Mouse (Mus musculus): ENCODE results near the gene Xylb. TPM values are rescaled to one million over a fixed set of nuclear protein-coding genes. Genes with fewer than 3 reads are reported as not detected.
A peak's percentile ranks its signal among the peaks of the same experiment; 100 is the strongest.

The Xylb gene
- polyA plus RNA-seq, 1 experiment from 2014 or later = 2.5 TPM

DNA sequence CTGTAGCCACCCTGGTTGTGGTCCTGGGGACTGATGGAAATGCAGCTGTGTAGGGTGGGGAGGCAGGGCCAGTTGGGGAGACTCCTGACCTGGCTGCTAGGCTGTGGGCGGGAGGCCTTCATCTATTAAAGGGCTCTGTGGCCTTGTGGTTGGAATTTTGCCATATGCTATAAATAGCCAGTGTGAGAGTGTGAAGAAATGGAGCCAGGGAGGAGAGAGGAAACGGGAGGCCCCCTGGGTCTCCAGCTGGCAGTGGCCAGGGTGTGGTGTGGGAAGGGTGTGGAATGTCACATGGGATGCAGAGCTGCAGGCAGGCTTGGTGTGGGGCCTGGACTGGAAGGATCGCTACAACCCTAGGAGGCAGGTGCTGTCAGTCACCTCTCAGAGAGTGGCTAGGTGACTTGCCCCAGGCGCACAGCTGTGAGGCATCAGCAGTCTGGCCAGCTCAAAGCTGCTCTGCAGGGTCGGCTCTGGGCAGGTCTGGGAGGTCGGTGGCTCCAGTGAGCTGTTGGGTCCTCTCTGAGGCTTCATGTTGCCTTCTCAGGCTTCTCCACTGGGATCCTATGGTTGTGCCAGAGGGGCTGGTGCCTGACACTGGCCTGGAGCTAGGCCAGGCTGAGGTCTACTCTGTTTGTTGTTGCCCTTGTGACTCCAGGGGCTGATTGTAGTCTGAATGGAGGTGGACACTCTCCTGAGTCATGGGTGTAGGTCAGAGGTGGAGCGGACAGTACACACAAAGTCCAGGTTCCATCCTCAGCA lies 68.2 kb downstream of the Xylb start:
- Histone ChIP-seq H3K4me1 (ENCODE audit: control insufficient read depth, insufficient read depth, low read length) (peaks cover 17% of the 10 kb centered on the region), H3K9me3 (ENCODE audit: control insufficient read depth, low read length) (no peaks in the 10 kb centered on the region), H3K36me3 (ENCODE audit: control insufficient read depth, insufficient read depth, low read length) (peaks cover 7% of the 10 kb centered on the region; the same call in 1 of the 2 replicates), H3K27ac (ENCODE audit: low read depth, low read length) (peak overlapping the region; percentile 44; the same call in 1 of the 2 replicates), H3K9ac (replicated peaks; ENCODE audit: low read depth, low read length) (no peak overlapping the region), H3K4me3 (ENCODE audit: low read depth, low read length) (no peak overlapping the region), H3K27me3 (ENCODE audit: control insufficient read depth, insufficient read depth, low read length) (no peaks in the 10 kb centered on the region), H3K4me2 (ENCODE audit: low read depth, low read length) (no peak overlapping the region)
- 48% methylated on average over 7 of the region's 7 CpGs for WGBS
- peak; percentile 50 for ATAC-seq (ENCODE audit: low read depth)

DNA sequence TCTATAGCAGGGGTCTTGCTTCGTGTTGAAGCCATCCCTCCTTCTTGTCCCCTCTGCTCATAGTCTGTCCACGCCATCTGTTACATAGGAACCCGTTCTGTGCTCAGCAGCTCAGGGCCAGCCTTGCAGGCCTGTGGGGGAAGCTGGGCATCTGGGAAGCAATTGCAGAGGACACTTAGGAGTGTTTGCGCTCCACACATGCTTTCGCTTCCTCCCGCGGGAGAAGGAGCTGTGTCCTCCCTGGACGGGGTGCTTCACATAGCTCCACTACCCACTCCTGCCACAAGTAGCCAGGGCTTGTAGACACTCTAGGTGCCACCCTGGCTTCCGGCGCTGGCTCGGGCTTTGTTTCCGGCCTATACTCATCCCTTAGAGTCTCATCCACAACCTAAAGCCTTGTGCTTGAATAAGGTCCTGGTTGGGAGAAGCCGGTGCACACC lies 68.8 kb downstream of the Xylb start:
- 86% methylated on average over 13 of the region's 13 CpGs for WGBS
- H3K4me3 ChIP-seq (ENCODE audit: low read depth, low read length) = no peak overlapping the region
- H3K9me3 ChIP-seq (ENCODE audit: control insufficient read depth, low read length) = no peaks in the 10 kb centered on the region
- H3K36me3 ChIP-seq (ENCODE audit: control insufficient read depth, insufficient read depth, low read length) = peaks cover 10% of the 10 kb centered on the region; the same call in 1 of the 2 replicates
- no peak overlapping the region for H3K27ac ChIP-seq (ENCODE audit: low read depth, low read length)
- no peaks in the 10 kb centered on the region for H3K27me3 ChIP-seq (ENCODE audit: control insufficient read depth, insufficient read depth, low read length)
- no peak overlapping the region for H3K4me2 ChIP-seq (ENCODE audit: low read depth, low read length)
- peaks cover 17% of the 10 kb centered on the region for H3K4me1 ChIP-seq (ENCODE audit: control insufficient read depth, insufficient read depth, low read length)
- H3K9ac ChIP-seq (replicated peaks; ENCODE audit: low read depth, low read length) = no peak overlapping the region
- no peak for ATAC-seq (ENCODE audit: low read depth)

DNA sequence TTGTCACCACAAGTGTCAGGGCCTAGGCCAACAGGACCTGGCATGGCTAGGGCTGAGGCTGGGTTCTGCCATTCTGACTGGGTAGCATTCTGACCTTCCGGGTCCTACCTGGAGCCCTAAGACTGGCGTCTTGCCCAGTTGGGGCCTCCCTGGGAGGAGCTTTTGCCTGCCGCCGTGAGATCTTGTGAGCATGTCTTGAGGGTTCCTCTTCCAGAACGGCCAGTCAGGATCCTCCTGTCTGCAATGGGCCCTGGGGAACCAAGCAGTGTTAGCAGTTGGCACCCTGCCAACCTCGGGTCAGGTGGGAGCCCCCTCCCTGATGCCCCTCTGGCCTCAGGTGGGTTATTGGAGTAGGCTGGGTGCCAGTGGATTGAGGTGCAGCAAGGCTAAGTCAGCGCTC lies 69.3 kb downstream of the Xylb start:
- Histone ChIP-seq H3K4me2 (ENCODE audit: low read depth, low read length) (no peak overlapping the region), H3K9me3 (ENCODE audit: control insufficient read depth, low read length) (no peaks in the 10 kb centered on the region), H3K36me3 (ENCODE audit: control insufficient read depth, insufficient read depth, low read length) (peaks cover 11% of the 10 kb centered on the region; the same call in 1 of the 2 replicates), H3K27ac (ENCODE audit: low read depth, low read length) (no peak overlapping the region), H3K9ac (replicated peaks; ENCODE audit: low read depth, low read length) (no peak overlapping the region), H3K27me3 (ENCODE audit: control insufficient read depth, insufficient read depth, low read length) (no peaks in the 10 kb centered on the region), H3K4me3 (ENCODE audit: low read depth, low read length) (no peak overlapping the region), H3K4me1 (ENCODE audit: control insufficient read depth, insufficient read depth, low read length) (peaks cover 17% of the 10 kb centered on the region)
- ATAC-seq (ENCODE audit: low read depth) = no peak
- WGBS = 68% methylated on average over 7 of the region's 7 CpGs

DNA sequence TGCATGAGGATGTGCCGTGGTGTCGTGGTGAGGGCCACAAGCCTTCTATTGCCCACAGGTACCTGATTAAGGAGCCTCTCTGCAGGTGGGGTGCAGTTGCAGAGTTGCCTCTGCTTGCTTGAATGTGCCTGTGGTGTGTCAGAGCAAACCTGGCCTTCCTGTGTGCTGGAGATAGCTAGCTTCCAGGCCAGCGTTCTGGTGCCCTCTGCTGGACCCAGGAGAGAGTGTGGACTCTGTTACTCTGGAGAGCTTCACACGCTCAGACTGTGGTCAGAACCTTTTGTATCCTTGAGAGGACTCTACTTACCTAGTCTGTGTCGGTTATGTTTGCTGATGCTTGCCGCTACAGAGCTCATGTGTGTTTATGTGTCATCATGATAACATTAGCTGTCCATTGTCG lies 73.1 kb downstream of the Xylb start:
- peak; percentile 66; the same call in 1 of the 2 replicates for ATAC-seq (ENCODE audit: low read depth)
- no peak overlapping the region for H3K9ac ChIP-seq (replicated peaks; ENCODE audit: low read depth, low read length)
- H3K27me3 ChIP-seq (ENCODE audit: control insufficient read depth, insufficient read depth, low read length) = no peaks in the 10 kb centered on the region
- H3K4me3 ChIP-seq (ENCODE audit: low read depth, low read length) = no peak overlapping the region
- peaks cover 9% of the 10 kb centered on the region for H3K4me1 ChIP-seq (ENCODE audit: control insufficient read depth, insufficient read depth, low read length)
- no peak overlapping the region for H3K4me2 ChIP-seq (ENCODE audit: low read depth, low read length)
- H3K36me3 ChIP-seq (ENCODE audit: control insufficient read depth, insufficient read depth, low read length) = peaks cover 42% of the 10 kb centered on the region
- no peaks in the 10 kb centered on the region for H3K9me3 ChIP-seq (ENCODE audit: control insufficient read depth, low read length)
- H3K27ac ChIP-seq (ENCODE audit: low read depth, low read length) = no peak overlapping the region
- WGBS = 60% methylated on average over 7 of the region's 7 CpGs

DNA sequence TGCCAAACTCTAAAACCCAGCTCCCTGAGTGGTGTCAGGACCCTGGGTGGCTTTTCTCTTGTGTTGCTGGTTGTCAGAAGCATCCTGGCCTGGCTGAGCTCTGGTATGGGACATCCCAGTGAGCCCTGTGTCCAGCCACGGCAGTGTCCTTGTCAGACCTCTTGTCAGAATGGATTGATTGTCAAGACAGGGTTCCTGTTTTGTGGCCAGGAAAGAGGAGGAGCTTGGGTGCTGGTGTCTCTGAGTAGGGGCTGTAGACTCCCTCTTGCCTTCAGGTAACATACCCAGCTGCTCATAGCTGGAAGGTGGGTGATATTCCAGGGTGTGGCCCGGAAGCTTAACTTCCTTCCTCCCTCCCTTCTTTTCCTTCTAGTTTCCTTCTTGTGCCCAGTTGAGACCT lies 78.7 kb downstream of the Xylb start:
- no peaks in the 10 kb centered on the region for H3K27me3 ChIP-seq (ENCODE audit: control insufficient read depth, insufficient read depth, low read length)
- no peak overlapping the region for H3K4me3 ChIP-seq (ENCODE audit: low read depth, low read length)
- no peak overlapping the region for H3K9ac ChIP-seq (replicated peaks; ENCODE audit: low read depth, low read length)
- WGBS = 84% methylated on average over 2 of the region's 2 CpGs
- no peak overlapping the region for H3K4me2 ChIP-seq (ENCODE audit: low read depth, low read length)
- no peak overlapping the region for H3K27ac ChIP-seq (ENCODE audit: low read depth, low read length)
- peaks cover 53% of the 10 kb centered on the region for H3K36me3 ChIP-seq (ENCODE audit: control insufficient read depth, insufficient read depth, low read length)
- no peaks in the 10 kb centered on the region for H3K4me1 ChIP-seq (ENCODE audit: control insufficient read depth, insufficient read depth, low read length)
- no peaks in the 10 kb centered on the region for H3K9me3 ChIP-seq (ENCODE audit: control insufficient read depth, low read length)
- ATAC-seq (ENCODE audit: low read depth) = no peak

DNA sequence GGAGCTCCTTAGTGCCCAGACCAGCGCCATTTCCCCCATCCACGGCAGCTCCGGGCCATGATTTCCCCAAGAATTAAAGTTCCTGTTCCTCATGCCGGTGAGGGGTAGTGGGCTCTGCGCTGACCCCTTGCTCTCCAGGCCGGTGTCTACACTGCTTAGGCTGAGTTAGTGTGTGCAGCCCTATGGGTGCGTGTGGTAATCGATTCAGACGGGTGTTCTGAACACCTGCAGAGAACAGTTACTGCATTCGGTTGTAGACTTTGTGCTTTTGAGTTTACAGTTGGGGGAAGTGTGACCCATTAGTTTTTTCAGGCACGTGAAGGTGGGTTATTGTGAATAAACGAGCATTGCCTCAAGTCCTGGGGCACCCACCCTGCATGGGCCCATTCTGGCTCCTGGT lies 80.9 kb downstream of the Xylb start:
- Histone ChIP-seq H3K36me3 (ENCODE audit: control insufficient read depth, insufficient read depth, low read length) (peaks cover 35% of the 10 kb centered on the region), H3K9me3 (ENCODE audit: control insufficient read depth, low read length) (no peaks in the 10 kb centered on the region), H3K9ac (replicated peaks; ENCODE audit: low read depth, low read length) (no peak overlapping the region), H3K4me2 (ENCODE audit: low read depth, low read length) (no peak overlapping the region), H3K4me3 (ENCODE audit: low read depth, low read length) (no peak overlapping the region), H3K27me3 (ENCODE audit: control insufficient read depth, insufficient read depth, low read length) (no peaks in the 10 kb centered on the region), H3K27ac (ENCODE audit: low read depth, low read length) (no peak overlapping the region), H3K4me1 (ENCODE audit: control insufficient read depth, insufficient read depth, low read length) (no peaks in the 10 kb centered on the region)
- WGBS = 92% methylated on average over 12 of the region's 12 CpGs
- no peak for ATAC-seq (ENCODE audit: low read depth)

DNA sequence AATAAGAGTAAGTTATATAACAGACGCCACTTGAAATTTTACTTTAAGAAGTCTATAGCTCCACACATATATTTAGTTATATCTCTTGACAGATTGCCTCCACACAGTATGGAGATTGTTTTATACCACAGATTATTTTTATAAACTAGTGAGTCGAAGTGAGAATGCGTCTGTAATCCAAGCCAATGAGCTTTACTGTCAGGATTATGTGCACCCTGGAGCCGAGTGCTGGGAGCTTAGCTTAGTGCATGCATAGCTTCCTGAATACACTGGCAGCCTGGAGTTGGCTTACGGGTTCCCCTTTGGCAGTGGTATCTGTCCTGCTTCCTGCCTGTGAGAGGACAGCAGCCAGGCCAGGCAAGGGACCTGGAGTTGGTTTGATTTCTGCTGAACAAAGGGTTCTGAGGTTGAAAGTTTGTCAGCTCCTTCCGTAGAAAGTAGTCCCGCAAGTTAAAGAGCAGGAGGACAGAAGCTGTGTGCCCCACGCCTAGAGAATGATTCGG lies 81.4 kb downstream of the Xylb start:
- H3K27me3 ChIP-seq (ENCODE audit: control insufficient read depth, insufficient read depth, low read length) = no peaks in the 10 kb centered on the region
- no peak overlapping the region for H3K27ac ChIP-seq (ENCODE audit: low read depth, low read length)
- 90% methylated on average over 9 of the region's 9 CpGs for whole genome bisulfite sequencing
- no peak overlapping the region for H3K9ac ChIP-seq (replicated peaks; ENCODE audit: low read depth, low read length)
- no peaks in the 10 kb centered on the region for H3K4me1 ChIP-seq (ENCODE audit: control insufficient read depth, insufficient read depth, low read length)
- peaks cover 33% of the 10 kb centered on the region for H3K36me3 ChIP-seq (ENCODE audit: control insufficient read depth, insufficient read depth, low read length)
- no peak for ATAC-seq (ENCODE audit: low read depth)
- H3K4me2 ChIP-seq (ENCODE audit: low read depth, low read length) = no peak overlapping the region
- H3K9me3 ChIP-seq (ENCODE audit: control insufficient read depth, low read length) = no peaks in the 10 kb centered on the region
- H3K4me3 ChIP-seq (ENCODE audit: low read depth, low read length) = no peak overlapping the region

Other genes with a start within 250 kb of the Xylb start
- 3.1 and 4.8 TPM in 2 replicates for gene Acaa1b, start 200.3 kb upstream of the Xylb start, polyA plus RNA-seq (2014; fragmentation: Nextera tagmentation; extraction: Ambion mirVana)
- gene Gm47289, start 198.2 kb upstream of the Xylb start, polyA plus RNA-seq (2014; fragmentation: Nextera tagmentation; extraction: Ambion mirVana) = not detected in 2 replicates
- not detected in 2 replicates for gene Slc22a13, start 148.3 kb upstream of the Xylb start, polyA plus RNA-seq (2014; fragmentation: Nextera tagmentation; extraction: Ambion mirVana)
- 16.2 and 17.0 TPM in 2 replicates for gene Oxsr1, start 35.0 kb upstream of the Xylb start, polyA plus RNA-seq (2014; fragmentation: Nextera tagmentation; extraction: Ambion mirVana)
- gene Acaa1a, start 17.7 kb upstream of the Xylb start, polyA plus RNA-seq (2014; fragmentation: Nextera tagmentation; extraction: Ambion mirVana) = 95.4 and 100 TPM in 2 replicates
- 2.8 and 6.4 TPM in 2 replicates for gene Myd88, start 16.0 kb upstream of the Xylb start, polyA plus RNA-seq (2014; fragmentation: Nextera tagmentation; extraction: Ambion mirVana)
- not detected in 2 replicates for gene Slc22a14, start 8.2 kb downstream of the Xylb start, polyA plus RNA-seq (2014; fragmentation: Nextera tagmentation; extraction: Ambion mirVana)
- gene Acvr2b, start 44.7 kb downstream of the Xylb start, polyA plus RNA-seq (2014; fragmentation: Nextera tagmentation; extraction: Ambion mirVana) = 45.0 and 49.7 TPM in 2 replicates
- gene Exog, start 87.6 kb downstream of the Xylb start, polyA plus RNA-seq (2014; fragmentation: Nextera tagmentation; extraction: Ambion mirVana) = 58.2 and 59.0 TPM in 2 replicates
- gene Scn5a, start 221.6 kb downstream of the Xylb start, polyA plus RNA-seq (2014; fragmentation: Nextera tagmentation; extraction: Ambion mirVana) = 0.27 and 0.28 TPM in 2 replicates